Mouse (Mus musculus) brain, embryonic 14.5 days (tissue): Measurements from ENCODE around the gene Atrnl1.

Experiments
- CTCF ChIP-seq: fragments of 200-500 bp; IDR thresholded peaks from 2 replicates; pipeline ENCODE4 v1.5.1; 2012; ENCODE audit warnings: inconsistent platforms, mild to moderate bottlenecking, moderate library complexity, borderline replicate concordance; ENCODE audit not compliant: insufficient read depth, insufficient read length; ENCODE audit errors: extremely low read depth
- POLR2A ChIP-seq: fragments of 200-500 bp; IDR thresholded peaks from 2 replicates; pipeline ENCODE4 v1.6.1; 2012; ENCODE audit warnings: mild to moderate bottlenecking, inconsistent platforms, borderline replicate concordance; ENCODE audit not compliant: poor library complexity, insufficient read depth, insufficient read length, severe bottlenecking; ENCODE audit errors: extremely low read depth

- TF ChIP-seq CTCF (no peak), POLR2A (no peak)
Observed at GRCm38 (mm10) chr19:57926941-57927471, 316.2 kb downstream of the Atrnl1 start.
